Mouse (Mus musculus): ENCODE data around the gene Gm10322.

DNA sequence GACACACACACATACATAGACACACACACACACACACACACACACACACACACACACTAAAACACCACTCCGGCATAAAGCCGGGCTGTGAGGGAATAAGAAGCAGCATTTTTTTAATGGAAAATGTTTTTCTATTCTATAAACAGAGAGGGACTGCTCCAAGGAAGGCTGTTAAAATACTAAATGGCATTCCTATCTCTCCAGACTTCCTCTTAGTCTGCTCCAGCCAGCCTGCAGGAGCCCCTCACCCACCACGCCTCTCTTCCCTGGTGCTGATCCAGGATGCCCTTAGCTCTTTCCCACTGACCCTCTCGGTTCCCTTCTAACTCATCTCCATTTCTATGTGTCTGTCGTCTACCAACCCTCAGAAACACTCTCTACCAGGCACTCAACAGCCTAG, 43.9 kb upstream of the Gm10322 start:
- TF ChIP-seq POLR2A (IDR thresholded peaks at IDR 0.05; ENCODE audit: control insufficient read depth, extremely low read depth, insufficient read depth, low read length, poor library complexity) (no peak), CTCF (IDR thresholded peaks at IDR 0.05; ENCODE audit: borderline replicate concordance, control insufficient read depth, extremely low read depth, insufficient read depth, low read length, poor library complexity) (no peak)

All from thymus, adult 2 months (tissue).